Mouse (Mus musculus) small intestine, adult 2 months (tissue): ENCODE data around the gene Chmp6. TPM values are rescaled to one million over a fixed set of nuclear protein-coding genes. Genes with fewer than 3 reads are reported as not detected.
A peak's percentile ranks its signal among the peaks of the same experiment; 100 is the strongest.

Experiments
- H3K27ac ChIP-seq: fragments of 200-500 bp; 2 replicates; pipeline ENCODE4 v1.5.1; 2012; ENCODE audit warnings: low read depth, low read length, control low read depth, inconsistent platforms; ENCODE audit not compliant: insufficient read depth
- H3K27me3 ChIP-seq: fragments of 200-500 bp; 2 replicates; pipeline ENCODE4 v1.6.1; 2012; ENCODE audit warnings: mild to moderate bottlenecking, moderate library complexity, low read length, inconsistent platforms; ENCODE audit not compliant: control insufficient read depth, insufficient read depth
- H3K36me3 ChIP-seq: fragments of 200-500 bp; 2 replicates; pipeline ENCODE4 v1.6.1; 2012; ENCODE audit warnings: mild to moderate bottlenecking, low read length, control low read depth, inconsistent platforms; ENCODE audit not compliant: control insufficient read depth, insufficient read depth
- H3K4me1 ChIP-seq: fragments of 200-500 bp; 2 replicates; pipeline ENCODE4 v1.6.1; 2012; ENCODE audit warnings: low read length, inconsistent platforms, mixed read lengths; ENCODE audit not compliant: control insufficient read depth, insufficient read depth, insufficient read length
- H3K4me3 ChIP-seq: fragments of 200-500 bp; 2 replicates; pipeline ENCODE4 v1.5.1; 2012; ENCODE audit warnings: low read depth, mild to moderate bottlenecking, control low read depth, inconsistent platforms, low read length, moderate library complexity
- CTCF ChIP-seq: fragments of 200-500 bp; IDR thresholded peaks from 2 replicates; pipeline ENCODE4 v1.5.1; 2012; ENCODE audit warnings: low read depth, mild to moderate bottlenecking, control low read depth, inconsistent platforms, low read length, moderate library complexity, mixed read lengths; ENCODE audit not compliant: insufficient replicate concordance, insufficient read length; ENCODE audit errors: extremely low read depth
- POLR2A ChIP-seq: fragments of 200-500 bp; IDR thresholded peaks from 2 replicates; pipeline ENCODE4 v1.6.1; 2012; ENCODE audit warnings: low read depth, mild to moderate bottlenecking, control low read depth, inconsistent platforms, low read length, moderate library complexity
- WGBS: fragments of 180-500 bp; shearing (Covaris S2); methylation state at CpG from one replicate; pipeline ENCODE4 v1.1.7; 2018; 5-methylcytosine and 5-hydroxymethylcytosine counted together
- polyA plus RNA-seq: library from polyadenylated mRNA; depleted of rRNA; stranded (reverse); fragments of >200 nt; gene quantifications from 2 replicates; pipeline ENCODE4 v1.2.3, GENCODE M21; 2012

Gene Chmp6
- polyA plus RNA-seq, 1 experiment = 137 TPM

DNA sequence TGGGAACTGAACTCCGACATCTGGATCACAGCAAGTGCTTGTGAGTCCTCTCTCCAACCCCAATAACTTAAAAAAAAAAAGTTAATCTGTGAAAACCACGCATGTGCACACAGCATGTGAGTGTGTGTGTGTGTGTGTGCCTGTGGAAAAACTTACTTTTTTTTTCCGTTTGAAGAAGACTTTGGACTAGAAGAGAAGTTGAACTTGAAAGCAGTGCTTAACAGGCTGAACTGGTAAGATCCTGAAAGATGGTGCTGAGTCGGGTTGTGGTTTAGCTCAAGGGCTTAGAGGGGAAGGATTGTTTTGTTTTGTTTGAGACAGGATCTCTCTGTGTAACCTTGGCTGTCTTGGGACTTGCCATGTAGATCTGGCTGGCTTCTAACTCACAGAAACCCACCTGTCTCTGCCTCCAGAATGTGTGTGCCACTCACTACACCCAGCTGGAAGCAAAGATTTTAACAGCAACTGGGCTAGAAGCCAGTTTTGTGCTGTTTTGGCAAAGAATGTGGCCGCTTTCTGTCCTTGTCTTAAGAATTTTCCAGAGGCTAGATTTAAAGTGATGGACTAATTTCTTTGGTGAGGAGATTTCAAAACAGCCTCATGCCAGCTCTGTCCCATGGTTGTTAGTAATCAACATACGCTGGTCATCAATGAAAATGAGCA, 16.5 kb downstream of the Chmp6 start:
- H3K27ac ChIP-seq = 0 out of 2 replicates have a peak overlapping the region, but pooled peaks have one; percentile 5
- H3K4me3 ChIP-seq = no peak overlapping the region
- peaks cover 15% of the 10 kb centered on the region for H3K4me1 ChIP-seq
- TF ChIP-seq POLR2A = no peak
- WGBS = 69% methylated on average over 6 of the region's 6 CpGs
- no peaks in the 10 kb centered on the region for H3K27me3 ChIP-seq
- H3K36me3 ChIP-seq = no peaks in the 10 kb centered on the region

DNA sequence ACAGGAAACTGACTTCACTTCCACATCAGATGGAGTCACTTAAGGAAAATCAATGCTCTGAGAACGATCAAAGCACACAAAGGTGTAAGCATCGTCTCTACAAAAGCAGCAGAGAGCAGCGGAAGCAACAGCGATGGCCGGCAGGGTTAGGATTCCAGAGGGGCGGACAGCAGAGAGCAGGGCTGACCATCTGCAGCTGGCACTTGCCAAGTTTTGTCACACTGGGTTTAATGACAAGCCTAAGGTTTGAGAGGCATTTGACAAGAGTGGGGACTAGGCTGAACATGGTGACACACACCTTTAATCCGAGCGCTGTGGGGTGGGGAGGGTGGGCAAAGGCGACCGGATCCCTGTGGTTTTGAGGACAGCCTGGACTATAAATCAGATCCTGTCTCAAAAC, 18.6 kb downstream of the Chmp6 start:
- WGBS = 67% methylated on average over 10 of the region's 10 CpGs
- TF ChIP-seq CTCF = no peak
- no peak for TF ChIP-seq POLR2A
- no peaks in the 10 kb centered on the region for H3K36me3 ChIP-seq

DNA sequence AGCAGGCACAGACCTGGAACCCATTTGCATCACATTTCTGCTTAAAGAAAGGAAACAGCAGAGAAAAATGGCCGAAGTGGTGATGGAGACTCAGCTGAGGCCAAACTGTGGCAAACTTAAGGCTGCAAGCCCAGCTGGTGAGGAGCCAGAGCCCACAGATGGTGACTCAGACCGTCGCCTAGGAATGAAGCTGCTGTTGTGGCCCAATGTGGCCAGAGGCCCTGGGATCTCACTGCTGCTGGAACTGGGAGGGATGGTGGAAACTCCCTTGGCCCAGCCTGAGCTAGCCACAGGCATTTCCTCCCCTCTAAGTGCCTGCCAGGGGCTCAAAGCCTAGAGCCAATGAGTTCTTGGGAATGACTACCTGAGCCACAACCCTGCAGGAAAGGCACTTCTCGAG, 19.9 kb downstream of the Chmp6 start:
- 47% methylated on average over 4 of the region's 4 CpGs for WGBS
- no peaks in the 10 kb centered on the region for H3K27me3 ChIP-seq

More for the DNA sequence above, 18.6 kb downstream of the Chmp6 start:
- H3K27me3 ChIP-seq = no peaks in the 10 kb centered on the region
- no peak overlapping the region for H3K27ac ChIP-seq
- H3K4me3 ChIP-seq = no peak overlapping the region
- peaks cover 15% of the 10 kb centered on the region for H3K4me1 ChIP-seq

GRCm38 (mm10) chr11:119933819-119934583, 20.8 kb downstream of the Chmp6 start:
- H3K27me3 ChIP-seq = no peaks in the 10 kb centered on the region
- H3K27ac ChIP-seq = peak overlapping the region; percentile 35
- 79% methylated on average over 8 of the region's 8 CpGs for WGBS
- H3K36me3 ChIP-seq = no peaks in the 10 kb centered on the region
- H3K4me1 ChIP-seq = peaks cover 18% of the 10 kb centered on the region
- no peak for TF ChIP-seq CTCF
- TF ChIP-seq POLR2A = no peak
- no peak overlapping the region for H3K4me3 ChIP-seq

More for the DNA sequence above, 19.9 kb downstream of the Chmp6 start:
- peaks cover 16% of the 10 kb centered on the region for H3K4me1 ChIP-seq
- H3K36me3 ChIP-seq = no peaks in the 10 kb centered on the region
- no peak overlapping the region for H3K4me3 ChIP-seq
- TF ChIP-seq CTCF = no peak
- TF ChIP-seq POLR2A = no peak
- H3K27ac ChIP-seq = peak overlapping the region; percentile 35

DNA sequence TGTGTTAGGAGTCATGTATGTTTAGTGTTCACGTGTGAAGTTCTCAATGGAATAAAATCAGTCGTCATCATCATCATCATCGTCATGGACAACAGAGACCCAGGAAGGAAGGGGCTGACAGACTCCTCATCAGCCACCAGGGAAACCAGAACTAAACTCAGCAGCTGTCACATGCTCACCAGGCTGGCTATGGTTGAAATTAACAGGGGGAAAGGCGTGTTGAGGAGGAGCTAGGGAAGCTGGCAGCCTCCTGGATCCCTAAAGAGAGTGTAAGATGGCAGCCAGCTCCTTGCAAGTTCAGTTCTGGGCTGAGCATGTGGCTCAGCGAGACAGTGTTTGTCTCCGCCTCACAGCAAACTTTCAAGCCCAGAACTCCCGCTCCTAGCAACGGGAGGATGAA, 21.5 kb downstream of the Chmp6 start:
- H3K36me3 ChIP-seq = no peaks in the 10 kb centered on the region
- peaks cover 24% of the 10 kb centered on the region for H3K4me1 ChIP-seq
- H3K4me3 ChIP-seq = no peak overlapping the region
- no peak overlapping the region for H3K27ac ChIP-seq
- H3K27me3 ChIP-seq = no peaks in the 10 kb centered on the region
- 73% methylated on average over 8 of the region's 8 CpGs for WGBS
- TF ChIP-seq POLR2A (no peak), CTCF (no peak)

GRCm38 (mm10) chr11:119935457-119935856, 22.2 kb downstream of the Chmp6 start:
- H3K27ac ChIP-seq = no peak overlapping the region
- H3K27me3 ChIP-seq = no peaks in the 10 kb centered on the region
- WGBS = 37% methylated on average over 6 of the region's 6 CpGs
- TF ChIP-seq POLR2A (no peak), CTCF (peak; percentile 75; the same call in 1 of the 2 replicates)
- H3K4me3 ChIP-seq = no peak overlapping the region
- H3K4me1 ChIP-seq = peaks cover 24% of the 10 kb centered on the region
- H3K36me3 ChIP-seq = no peaks in the 10 kb centered on the region

DNA sequence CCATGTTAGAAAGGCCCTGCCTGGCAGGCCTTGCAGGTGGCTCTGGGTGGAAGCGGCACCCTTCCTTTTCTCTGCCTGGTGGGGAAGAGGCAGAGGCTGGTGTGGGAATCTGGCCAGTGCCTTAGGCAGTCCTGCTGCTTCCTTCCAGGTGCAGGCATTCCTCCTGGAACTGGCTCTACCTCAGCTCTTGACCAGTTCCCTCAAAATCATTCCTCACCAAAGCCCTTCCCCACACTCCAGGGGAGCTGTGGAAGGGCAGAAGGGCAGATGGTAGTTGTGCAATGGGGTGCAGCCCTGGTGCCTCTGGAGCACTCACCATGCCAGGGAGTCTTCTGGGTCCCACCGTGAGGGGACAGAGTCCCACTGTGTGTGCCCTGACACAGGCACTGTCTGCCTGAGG, 23.2 kb downstream of the Chmp6 start:
- WGBS = 70% methylated on average over 2 of the region's 2 CpGs
- no peak overlapping the region for H3K27ac ChIP-seq
- no peak for TF ChIP-seq POLR2A
- TF ChIP-seq CTCF = no peak
- no peaks in the 10 kb centered on the region for H3K27me3 ChIP-seq
- no peaks in the 10 kb centered on the region for H3K36me3 ChIP-seq
- H3K4me1 ChIP-seq = peaks cover 24% of the 10 kb centered on the region
- H3K4me3 ChIP-seq = no peak overlapping the region
